Mouse (Mus musculus) urinary bladder, postnatal 36 days (tissue): Measurements from ENCODE around the gene Zfp655.
A peak's percentile ranks its signal among the peaks of the same experiment; 100 is the strongest.
"Not testable (repeated sequence)": the region's sequence is repeated elsewhere in the genome, so short reads cannot be mapped to it uniquely, and the experiment has no call there.

Experiments
- DNase-seq, 2 experiments: peaks; one replicate each; pipeline ENCODE4 v3.0.0; 2022; ENCODE audit warnings: low spot score in 2 of 2, mixed read lengths in 1 of 2

The Zfp655 gene

DNA sequence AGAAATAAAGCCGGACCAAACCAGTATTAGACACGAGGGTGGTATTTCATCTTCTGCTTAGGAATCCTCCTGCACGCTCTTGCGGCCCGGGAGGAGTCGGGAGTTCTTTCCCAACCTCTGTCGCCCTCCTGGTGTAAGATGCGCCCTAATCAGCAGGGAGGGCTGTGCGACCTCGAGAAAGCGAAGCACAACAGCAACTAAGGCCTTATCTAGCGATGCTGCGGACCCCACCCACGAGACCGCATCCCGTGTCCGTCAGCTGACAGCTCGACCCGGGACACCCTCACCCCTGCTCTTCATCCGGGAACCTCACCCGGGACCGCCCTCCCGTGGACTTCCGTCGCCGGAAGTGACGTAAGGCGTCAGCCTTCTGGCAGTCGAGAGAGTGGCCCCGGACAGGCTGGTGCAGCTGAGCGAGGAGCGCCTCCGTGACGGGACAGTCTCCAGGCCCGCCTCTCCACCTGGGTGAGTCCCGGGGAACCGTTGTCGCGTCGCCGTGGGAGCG is at the start of gene Zfp655:
TSS of gene Zfp655 (plus strand) at position 349 of the 505 bp plus-strand sequence.
- peak; percentile 98 for DNase-seq

DNA sequence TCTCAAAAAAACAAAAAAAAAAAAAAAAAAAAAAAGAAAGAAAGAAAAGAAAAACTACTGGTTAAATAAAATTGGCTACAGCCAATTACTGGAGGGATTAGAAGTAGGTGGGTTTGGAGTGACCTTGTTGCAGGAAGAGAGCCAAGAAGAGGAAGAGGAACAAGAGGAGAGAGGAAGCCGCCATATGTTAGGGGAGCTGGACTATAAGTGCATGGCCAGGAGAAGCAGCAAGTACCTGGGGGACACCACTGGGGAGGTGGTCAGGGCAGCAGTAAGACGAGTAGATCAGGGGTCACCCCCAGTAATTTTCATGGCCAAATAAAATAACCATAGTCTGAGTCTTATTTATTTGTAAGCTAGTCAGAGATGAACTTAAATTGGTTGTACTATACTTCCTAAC is 46.3 kb upstream of the Zfp655 start:
- no peak for DNase-seq

DNA sequence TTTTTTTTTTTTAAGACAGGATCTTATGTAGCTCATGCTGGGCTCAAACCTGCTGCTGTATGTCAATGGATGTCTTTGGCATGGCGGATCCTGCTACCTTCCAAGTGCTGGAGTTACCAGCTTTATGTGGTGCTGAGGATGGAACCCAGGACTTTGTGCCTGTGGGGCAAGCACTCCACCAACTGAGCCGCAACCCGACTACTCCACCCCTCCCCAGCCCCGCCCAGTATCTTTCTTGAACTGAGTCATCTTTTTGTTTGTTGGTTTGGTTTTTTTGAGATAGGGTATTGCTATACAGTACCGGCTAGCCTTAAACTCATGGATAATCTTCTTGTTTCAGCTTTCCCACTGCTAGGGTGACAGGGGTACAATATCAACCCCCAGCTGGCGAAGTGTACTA is 42.1 kb upstream of the Zfp655 start:
- no peak for DNase-seq

DNA sequence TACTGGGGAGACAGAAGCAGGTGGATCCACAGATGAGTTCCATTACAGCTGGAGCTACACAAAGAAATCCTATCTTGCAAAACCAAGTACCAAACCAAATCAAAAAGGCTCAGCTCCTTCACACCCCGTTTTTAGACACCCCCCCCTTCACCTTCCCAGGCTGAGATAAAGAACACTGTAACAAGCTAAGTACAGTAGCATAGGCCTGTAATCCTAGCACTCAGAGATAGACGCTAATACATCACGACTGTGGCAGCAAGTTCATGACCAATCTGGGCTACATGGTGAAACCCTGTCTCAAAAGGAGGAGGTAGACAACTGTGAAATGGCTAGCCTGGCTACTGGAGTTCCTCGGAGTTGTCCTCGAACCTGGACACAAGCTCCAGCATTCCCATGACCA is 41.1 kb upstream of the Zfp655 start:
- DNase-seq: no peak

DNA sequence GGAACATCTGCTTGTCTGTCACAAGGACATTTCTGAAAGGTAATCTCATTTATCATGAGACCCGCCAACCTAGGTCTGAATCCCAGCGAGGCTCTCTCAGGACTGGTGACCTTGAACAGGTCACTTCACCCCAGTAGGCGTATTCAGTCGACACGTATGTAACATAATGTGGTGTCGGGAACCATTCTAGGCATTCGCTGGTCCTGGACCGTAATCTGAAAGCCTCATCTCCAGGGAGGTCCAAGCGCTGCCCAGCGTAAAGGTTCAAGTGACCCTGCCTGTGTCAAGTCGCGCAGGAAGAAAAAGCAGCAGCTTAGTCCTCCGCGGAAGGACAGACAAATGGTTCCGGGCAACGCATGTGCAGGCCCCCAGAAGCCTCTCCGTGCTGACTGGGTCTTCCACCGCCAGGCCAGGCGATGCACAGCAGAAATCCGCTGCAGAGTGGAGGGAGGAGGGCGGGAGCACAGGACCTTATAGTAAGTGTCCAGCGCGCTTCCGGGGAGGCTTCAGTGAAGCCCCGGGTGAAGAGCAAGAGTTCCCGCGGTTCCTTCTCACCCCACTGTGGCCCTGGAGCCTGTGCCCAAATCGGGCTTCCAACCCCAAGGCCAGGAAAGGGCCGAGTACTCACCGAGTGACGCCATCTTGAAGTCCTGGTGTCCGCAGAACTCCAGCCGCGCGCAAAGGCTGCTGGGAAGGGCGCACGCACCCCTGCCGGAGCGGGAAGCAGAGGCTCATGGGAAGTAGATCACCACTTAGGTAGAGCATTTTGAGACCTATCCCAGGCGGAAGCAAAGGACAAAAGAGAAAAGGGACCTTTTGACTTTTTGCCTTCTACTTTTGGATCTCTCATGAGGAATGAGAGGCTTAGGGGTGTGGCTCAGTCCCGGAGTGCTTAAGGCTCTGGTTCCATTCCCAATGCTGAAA is 40.4 kb upstream of the Zfp655 start:
- DNase-seq: peak; percentile 82 to 91

DNA sequence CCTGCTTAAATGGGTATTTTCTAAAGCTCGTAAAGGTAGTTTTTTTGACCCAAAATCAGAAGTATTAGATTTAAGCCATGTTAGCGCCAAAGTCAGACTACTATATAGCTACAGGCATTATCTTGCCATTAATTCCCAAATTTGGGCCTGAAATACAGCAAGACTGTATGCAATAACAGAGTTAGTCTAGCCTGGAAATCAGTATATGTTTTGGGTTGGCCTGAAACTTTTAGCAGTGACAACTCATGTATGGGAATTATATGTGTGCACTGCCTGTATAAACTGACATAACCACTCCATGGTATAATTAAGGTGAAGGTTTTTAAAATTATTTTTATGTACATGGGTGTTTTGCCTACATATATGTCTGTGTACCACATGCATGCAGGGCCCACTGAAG is 39.6 kb upstream of the Zfp655 start, which contains the start of gene Atp5j2:
TSS of gene Atp5j2 (minus strand) at position 101 of the 400 bp plus-strand sequence.
- DNase-seq: no peak

DNA sequence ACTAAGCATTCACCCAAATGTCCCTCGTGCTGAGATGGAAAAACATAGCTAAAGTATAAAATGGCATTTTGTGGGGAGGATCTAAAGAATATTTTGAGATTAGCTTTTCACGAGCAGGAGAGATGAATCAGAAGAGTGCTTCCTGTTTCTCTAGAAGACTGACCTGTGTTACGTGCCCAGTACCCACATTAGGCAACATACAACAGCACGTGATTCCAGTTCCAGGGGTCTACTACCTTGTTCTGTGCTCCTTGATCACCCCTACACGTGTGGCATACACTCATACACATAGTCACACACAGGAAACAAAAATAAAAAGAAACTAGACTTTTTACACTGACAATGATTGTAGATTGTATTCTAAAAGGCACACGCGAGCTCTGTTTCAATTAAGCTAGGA is 31.1 kb upstream of the Zfp655 start:
- no peak for DNase-seq

DNA sequence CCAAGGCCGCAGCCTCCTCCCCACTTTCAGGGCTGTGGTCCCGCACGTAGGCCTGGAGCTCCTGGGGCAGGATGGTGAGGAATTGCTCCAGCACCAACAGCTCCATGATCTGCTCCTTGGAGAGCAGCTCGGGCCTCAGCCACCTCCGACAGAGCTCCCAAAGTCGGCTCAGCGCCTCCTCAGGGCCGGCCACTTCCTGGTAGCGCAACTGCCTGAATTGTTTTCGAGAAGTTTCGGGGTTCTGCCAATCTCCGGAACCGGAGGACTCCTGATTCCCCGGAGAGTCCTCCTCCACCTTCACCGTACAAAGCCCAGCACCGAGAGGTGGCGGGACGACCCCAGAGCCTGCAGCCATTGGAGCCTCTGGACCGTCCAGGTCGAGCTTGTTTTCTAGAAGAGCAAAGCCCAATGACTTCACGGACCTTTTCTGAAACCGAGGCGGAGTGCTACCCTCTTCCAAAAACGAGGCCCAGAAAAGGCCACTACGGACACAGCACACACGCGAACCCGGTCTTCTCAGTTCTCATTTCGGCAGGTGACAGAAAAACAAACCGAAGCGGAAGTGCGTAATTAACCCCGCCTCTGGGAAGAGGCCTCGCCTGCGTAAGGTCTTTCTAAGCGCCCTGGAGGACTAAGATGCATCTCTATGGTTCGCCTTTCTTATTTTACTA is 30.1 kb upstream of the Zfp655 start, which contains the start of gene Zkscan14:
TSS of gene Zkscan14 (minus strand) at position 548 of the 671 bp plus-strand sequence.
- peak; percentile 46 to 74 for DNase-seq

DNA sequence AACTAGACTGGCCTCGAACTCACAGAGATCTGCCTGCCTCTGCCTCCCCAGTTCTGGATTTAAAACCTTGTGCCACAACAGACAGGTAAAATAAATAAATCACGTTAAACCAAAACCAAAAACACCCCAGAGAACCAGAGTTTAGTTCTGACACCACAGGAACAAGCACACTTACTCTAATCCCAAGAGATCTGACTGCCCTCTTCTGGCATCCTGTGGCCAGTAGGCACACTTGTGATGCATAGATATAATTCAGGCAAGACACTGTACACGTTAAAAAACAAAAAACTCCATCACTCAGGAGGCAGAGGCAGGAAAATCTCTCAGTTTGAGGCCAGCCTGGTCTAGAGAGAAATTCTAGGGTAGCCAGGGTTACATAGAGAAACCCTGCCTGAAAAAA is 29.1 kb upstream of the Zfp655 start:
- DNase-seq: no peak

DNA sequence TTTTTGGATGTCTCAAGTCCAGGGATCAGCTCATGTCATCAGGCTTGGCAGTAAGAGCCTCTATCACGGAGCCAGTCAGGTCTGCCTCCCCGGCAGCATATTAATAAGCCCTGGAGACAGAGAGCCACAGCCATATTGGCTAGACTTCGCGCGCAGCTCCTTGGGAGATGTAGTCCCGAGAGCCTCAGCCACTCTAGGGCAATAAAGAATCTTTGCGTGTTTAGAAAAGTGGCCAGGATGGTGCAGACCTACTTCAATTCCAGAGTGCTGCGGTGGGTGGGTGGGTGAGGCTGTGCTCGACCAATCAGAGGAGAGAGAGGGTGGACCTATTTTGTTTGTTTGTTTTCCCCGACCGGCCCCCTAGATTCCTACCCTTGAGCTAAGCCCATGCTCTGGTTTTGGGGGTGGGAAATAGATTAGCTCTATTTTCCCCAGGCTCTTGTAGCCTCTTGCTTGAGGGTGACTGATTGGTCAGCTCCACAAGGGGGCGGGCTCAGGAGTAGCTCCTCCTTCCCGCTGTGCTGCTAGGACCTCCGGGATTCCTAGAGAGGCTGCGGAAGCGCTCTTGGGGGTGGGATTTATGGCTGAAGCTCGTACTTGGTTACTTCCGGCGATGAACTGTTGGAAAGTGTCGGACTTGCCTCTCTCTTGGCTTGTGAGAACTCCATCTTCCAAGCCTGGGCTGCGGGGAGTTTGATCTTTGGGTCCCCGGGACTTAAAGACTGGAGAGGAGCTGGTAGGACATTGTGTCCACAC is 27.4 kb upstream of the Zfp655 start, which contains the start of gene Zkscan5:
TSS of gene Zkscan5 (plus strand) at position 627 of the 756 bp plus-strand sequence.
- peak; percentile 94 to 98 for DNase-seq

DNA sequence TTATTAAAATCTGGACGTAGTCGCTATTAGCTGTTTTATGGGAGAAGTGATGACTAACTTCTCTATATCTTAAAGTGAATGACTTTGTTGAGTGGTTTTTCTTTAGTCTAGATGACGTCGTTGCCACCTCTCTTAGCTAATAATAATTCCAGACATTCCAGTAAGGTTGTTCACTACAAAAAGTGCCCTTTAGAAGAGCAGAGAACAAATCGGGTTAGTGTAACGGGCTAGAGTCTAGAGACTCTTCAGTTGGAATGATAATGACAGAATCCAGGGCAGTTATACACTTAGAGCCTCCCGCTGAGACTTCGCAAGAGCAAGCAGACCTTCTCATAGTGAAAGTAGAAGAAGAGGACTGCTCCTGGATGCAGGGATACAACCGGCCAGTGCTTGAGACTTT is 26.5 kb upstream of the Zfp655 start:
- DNase-seq: no peak

DNA sequence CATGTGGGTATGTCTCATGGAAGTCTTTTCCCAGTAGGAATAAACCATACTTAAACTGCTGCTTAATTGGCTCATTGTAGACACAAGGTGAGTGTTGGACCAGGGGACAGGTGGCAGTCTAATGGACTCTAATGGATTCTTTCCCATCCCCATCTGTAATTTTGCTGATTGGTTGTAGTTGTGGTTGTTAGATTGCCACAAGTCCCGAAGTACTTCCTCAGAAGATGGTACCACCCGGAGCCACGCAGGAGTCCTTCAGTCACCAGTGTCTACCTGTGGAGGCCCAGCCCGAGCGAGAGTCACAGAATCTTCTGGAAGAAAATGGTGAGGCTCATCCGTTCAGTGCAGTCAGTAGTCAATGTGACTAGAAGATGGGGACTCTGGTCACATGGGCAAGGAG is 24.1 kb upstream of the Zfp655 start:
- no peak for DNase-seq

DNA sequence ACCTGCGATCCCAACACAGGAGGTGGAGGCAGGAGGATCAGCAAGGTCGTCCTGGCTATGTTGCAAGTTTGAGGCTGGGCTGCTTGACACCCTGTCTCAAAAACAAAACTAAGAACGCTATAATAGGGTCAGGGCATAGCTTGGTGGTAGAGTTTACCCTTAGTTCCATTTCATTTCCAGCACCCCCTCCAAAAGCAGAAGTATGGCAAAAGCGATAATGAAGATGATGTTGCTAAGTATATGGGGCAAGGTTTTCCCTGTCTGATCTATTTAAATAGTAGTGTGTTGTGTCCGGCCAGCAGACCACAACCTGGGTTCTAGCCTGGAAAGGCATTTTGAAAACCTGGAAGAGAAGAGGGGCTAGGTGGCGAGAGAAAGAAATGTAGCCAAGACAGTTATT is 23.6 kb upstream of the Zfp655 start:
- no peak for DNase-seq

DNA sequence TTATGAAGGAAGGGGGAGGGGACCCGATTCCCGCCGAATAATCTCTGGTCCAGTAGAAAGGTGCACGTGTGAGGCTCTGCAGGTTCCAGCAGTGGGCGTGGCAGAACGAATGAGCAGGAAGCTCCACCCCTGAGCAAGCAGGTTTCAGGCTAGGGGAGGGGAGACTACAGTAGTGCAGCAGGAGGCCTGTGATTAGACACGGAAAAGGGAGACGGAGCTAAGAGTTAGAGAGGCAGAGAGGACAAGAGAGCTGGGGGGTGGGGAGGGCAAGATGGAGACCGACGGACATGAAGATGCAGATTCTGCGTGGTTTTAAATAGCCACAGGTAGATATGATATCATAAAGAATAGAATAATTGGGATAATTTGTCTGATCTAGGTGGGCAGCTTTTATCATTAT is 23.1 kb upstream of the Zfp655 start:
- DNase-seq: not testable (repeated sequence)

DNA sequence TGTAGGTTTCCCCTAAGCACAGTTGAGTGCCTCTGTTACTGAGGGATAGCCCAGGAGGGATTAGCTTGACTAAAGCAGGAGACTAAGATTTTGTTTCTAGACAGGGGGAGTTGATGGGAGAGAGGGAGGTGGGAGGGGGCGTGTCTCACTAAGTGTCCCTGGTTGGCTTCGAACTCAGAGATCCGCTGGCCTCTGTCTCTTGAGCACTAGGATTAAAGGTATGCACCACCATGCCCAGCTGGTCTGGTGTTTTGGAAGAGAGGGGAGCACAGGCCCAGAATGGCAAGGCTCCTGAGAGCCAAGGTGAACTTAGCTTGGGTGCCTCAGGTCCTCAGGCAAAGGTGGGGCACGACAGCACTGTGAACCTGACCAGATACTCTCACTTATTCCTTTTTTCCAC is 20.2 kb upstream of the Zfp655 start:
- DNase-seq: no peak

DNA sequence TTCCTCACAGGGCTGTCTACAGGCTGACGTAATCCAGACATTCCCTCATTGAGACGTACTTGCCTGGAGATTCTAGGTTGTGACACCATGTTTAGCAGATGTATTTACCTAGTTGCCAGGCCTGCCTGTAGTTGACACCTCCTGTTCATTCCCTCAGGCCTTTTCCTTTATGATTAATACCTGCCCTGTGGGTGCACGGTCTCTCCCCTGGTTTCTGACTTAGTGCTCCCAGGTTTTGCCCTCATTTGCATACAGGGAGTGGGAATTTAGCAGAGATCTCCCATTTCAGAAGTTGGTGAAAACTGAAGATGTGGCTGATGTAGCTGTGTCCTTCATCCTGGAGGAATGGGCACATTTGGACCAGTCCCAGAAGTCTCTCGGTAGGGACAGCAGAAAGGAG is 19.3 kb upstream of the Zfp655 start:
- DNase-seq: no peak

DNA sequence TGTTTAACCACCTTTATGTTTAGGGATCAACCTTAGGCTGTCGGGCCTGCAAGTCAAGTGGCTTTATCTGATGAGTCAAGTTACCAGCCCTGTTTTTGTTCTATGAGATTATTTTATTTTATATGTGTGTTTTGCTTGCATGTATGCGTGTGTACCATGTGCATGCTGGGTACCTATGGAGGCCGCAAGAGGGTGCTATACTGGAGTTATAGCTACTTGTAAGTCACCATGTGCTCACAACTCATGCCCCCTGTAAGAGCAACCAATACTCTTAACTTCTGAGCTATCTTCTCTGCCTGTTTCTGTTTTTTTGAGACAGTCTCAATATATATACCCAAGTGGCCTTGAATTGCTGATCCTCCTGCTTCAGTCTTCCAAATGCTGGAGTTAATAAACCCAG is 18.0 kb upstream of the Zfp655 start:
- no peak for DNase-seq

DNA sequence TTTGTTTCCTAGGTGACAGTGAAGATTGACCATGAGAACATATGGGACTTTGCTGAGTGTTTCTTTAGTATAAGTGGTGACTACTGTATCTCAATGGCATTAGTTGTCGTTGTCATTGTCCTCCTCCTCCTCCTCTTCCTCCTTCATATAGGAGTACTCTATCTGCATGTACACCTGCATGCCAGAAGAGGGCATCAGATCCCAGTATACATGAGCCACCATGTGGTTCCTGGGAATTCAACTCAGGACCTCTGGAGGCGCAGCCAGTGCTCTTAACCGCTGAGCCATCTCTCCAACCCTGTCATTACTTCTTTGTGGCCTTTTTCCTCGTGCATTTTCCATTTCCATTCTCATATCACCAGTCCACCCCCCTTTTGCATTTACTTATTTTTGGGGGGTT is 16.8 kb upstream of the Zfp655 start:
- no peak for DNase-seq

DNA sequence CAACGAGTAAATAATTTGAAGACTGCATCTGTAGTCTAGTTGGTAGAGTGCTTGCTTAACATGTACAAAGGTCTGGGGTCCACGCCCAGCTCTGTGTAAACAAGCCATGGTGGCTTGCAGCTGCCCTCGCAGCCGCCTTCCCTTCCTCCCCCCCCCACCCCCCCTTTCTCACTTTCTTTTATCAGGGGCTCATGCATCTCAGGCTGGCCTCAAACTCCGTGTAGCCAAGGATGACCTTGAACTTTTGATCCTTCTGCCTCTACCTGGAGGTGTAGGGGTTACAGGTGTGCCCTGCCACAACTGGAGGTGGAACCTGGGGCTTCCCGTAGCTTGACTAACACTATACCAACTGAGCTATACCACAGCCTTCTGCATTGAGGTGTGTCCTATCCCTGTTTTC is 13.8 kb upstream of the Zfp655 start:
- no peak for DNase-seq

DNA sequence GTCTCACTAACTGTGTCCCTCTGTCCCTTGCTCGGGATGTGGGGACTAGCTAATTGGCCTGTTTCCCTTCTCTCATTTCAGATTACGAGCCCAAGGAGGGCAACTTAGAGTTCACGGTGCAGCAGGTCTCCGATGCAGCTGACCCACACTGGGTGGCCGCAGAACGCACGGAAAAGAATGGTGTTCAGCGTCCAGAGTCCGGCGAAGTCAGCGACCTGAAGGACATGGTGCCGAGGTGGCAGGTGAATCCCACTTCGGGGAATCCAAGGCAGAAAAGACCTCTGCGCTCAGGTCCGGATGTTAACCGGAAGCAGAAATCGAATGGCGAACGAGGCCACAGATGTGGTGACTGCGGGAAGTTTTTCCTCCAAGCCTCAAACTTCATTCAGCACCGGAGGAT is 13.3 kb upstream of the Zfp655 start:
- no peak for DNase-seq

DNA sequence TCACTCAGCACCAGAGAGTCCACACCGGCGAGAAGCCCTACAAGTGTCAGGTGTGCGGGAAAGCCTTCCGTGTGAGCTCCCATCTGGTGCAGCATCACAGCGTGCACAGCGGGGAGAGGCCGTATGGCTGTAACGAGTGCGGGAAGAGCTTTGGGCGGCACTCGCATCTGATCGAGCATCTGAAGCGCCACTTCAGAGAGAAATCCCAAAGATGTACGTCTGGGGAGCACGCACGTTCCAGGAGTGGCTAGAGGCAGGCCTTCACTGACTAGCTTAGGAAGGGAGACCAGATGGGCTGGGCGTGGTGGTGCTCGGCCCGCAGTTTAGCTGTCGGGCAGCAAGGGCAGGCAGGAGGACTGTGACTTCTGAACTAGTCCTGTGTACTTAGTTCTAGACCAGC is 12.8 kb upstream of the Zfp655 start:
- DNase-seq: no peak

DNA sequence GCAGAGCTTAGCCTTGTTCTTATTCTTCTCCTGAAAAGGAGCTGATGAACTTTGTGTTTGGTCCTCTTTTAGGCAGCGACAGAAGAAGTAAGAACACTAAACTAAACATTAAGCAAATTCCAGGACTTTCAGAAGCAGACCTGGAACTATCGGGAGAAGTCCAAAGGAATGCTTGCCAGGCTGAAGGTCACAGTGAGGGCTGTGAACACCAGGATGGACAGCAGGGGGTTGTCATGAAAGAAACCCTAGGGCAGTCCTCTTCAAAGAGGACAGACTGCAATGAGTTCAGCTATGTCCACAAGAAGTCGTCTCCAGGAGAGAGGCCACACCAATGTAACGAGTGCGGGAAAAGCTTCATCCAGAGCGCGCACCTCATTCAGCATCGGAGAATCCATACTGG is 11.5 kb upstream of the Zfp655 start:
- no peak for DNase-seq
